Mouse (Mus musculus): ENCODE data around the gene Nkx2-5. TPM values are rescaled to one million over a fixed set of nuclear protein-coding genes. Genes with fewer than 3 reads are reported as not detected.
A peak's percentile ranks its signal among the peaks of the same experiment; 100 is the strongest.

Gene Nkx2-5
- total RNA-seq (2015) (not detected in 2 replicates), total RNA-seq (2017) (not detected in 2 replicates)

DNA sequence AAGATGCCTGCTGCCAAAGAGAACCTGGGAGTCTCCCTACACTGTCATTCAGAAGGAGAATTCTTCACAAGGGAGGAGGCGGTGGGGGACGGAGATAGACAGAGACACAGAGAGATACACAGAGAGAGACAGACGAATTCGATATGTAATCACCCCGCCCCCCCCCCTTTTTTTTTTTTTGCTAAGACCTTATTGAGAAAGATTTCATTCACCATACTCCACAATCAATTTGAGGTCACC, at the start of gene Nkx2-5:
Gene Nkx2-5, minus strand, starts transcription at position 101 of the 240 bp plus-strand sequence.
- ATAC-seq (ENCODE audit: poor library complexity, severe bottlenecking) = no peak

DNA sequence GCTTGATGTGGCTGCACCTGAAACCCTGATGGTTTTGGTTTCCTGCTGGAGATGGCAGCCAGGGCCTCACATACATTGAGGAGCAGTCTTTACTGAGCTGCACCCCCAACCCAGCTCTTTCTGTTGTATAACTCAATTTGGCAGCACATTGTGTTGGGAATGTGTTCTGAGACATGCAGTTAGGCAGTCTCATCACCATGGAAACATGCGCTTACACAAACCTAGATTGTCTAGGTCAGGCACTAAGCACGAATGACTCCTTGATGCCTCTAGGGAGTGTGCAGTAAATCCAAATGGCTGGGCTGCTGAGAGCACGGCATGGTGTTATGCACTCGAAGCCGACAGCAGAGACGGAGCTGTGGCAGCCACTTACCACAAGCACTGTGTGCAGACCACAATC, 49.5 kb upstream of the Nkx2-5 start:
- ATAC-seq (ENCODE audit: poor library complexity, severe bottlenecking) = no peak

DNA sequence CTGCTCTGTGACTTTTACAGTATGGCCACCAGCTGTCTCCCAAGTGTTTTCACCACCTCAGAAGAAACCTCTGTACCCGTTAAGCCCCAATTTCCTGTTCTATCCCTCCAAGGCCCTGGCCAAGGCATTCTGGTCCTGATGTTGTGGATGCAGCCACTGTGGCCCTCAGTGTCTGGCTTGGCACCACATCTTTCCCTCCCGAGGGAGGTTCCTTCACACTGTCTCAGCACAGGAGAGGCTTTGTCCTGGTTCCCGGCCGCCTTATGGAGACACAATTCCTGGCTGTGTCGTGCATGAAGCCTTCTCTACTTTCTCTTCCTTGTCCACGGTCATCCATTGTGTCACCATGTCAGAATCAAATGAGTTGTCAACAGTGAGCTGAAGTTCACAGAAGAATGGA, 48.7 kb upstream of the Nkx2-5 start:
- no peak for ATAC-seq (ENCODE audit: poor library complexity, severe bottlenecking)

- no peak for ATAC-seq (ENCODE audit: poor library complexity, severe bottlenecking)
These were observed 48.0 kb upstream of the Nkx2-5 start for GRCm38 (mm10) chr17:26892635-26893375.

DNA sequence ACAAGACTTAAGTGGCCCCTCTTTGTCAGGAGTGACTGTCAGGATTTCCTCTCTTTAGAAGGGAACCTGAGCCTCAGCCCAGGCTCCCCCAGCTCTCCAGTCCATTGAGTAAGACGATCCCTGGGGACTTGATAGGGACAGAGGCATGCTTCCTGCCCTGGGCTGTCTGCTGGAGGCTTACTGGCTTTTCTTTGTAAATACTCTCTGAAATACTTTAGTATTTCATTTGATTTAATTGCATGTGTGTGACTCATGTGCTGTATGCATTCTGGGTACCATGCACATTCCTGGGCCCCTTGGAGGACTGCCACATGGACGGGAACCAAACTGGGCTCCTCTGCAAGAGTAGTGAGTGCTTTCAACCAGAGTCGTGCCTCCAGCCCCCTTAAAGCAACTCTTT, 43.1 kb upstream of the Nkx2-5 start:
- ATAC-seq (ENCODE audit: poor library complexity, severe bottlenecking) = no peak

DNA sequence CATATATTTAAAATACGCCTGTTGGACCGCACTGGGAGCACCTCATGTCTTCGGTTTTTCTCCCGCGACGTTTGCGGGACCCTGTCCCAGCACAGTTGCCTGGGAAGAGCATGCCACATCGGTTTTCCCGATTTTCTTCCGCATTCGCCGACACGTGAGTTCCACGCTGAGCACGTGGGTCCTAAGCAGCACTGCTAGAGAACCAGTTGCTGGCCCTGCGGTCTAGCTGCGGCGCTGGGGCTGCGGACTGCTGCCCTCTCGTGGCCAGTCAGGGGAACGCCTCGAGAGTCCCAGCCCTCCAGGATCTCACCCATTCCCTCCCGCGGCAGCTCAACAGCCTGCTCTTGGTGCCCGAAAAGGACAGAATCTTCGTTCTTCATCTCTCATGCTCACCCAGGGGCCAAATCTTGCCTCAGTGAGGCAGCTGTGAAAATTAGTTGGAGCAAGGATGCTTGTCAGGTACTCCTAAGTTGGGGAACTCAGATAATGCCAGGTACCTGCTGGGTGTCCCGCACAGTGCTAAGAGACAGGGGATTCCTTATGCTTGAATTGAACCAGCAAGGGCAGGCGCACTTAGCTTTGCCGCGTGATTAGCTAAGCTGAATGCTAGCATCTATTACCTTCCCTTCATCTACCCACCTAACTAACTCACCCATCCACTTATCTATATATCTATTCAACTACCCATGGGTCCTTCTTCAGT, 41.4 kb upstream of the Nkx2-5 start:
- peak; percentile 98 for ATAC-seq (ENCODE audit: poor library complexity, severe bottlenecking)

GRCm38 (mm10) chr17:26884995-26885926, 40.5 kb upstream of the Nkx2-5 start:
- peak; percentile 87 for ATAC-seq (ENCODE audit: poor library complexity, severe bottlenecking)

DNA sequence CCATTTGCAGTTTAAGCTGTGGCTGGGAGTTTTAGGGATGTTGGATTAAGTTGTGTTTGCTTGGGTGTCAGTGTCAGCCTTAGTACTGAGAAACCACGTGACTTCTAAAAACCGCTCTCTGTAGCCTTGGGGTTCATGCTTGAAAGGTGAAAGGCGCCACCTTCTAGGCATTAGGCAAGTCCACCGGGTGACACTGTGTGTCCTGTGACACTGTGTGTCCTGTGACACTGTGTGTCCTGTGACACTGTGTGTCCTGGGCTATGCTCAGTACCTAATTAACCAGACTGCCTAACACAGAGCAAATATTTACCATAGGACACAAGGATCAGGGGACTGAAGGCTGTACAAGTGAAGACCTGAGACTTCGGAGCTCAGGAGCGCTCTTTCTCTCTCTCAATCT, 38.8 kb upstream of the Nkx2-5 start:
- no peak for ATAC-seq (ENCODE audit: poor library complexity, severe bottlenecking)

DNA sequence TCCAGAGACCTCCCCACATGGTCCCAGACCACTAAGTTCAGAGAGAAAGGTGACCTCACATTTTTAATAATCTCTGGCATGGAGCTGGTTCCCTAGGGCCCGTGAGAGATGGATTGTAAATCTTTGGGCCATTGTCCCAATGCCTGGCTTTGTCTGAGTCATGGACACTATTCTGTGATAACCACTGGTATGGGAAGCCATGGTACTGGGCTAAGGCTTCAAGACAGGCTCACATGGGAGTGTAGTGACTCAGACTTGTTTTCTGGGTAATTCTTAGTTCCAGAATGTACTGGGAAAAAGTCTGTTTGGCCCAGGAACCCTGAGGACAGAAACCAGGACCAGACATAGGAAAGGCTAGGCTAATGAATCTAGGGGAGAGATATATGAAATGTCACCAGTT, 37.9 kb upstream of the Nkx2-5 start:
- ATAC-seq (ENCODE audit: poor library complexity, severe bottlenecking) = no peak

DNA sequence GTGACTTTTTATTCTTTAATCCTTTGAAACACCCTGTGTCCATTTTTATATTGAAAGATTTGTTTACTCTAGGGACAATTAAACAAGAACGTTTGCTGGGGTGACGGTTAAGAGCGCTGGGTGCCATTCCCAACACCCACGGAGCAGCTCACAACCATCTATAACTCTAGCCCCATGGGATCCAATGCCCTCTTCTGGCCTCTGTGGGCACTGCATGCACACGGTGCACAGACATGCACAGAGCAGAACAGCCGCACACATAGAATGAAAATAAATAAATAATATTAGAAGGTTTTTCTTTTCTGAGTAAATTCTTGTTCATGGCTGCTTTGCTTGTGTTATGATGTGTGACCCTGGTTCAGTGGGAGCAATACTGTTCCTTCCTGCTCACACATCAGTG, 34.4 kb upstream of the Nkx2-5 start:
- no peak for ATAC-seq (ENCODE audit: poor library complexity, severe bottlenecking)

- no peak for ATAC-seq (ENCODE audit: poor library complexity, severe bottlenecking)
These were observed 33.1 kb upstream of the Nkx2-5 start for GRCm38 (mm10) chr17:26877927-26878326.

GRCm38 (mm10) chr17:26874542-26874941, 29.7 kb upstream of the Nkx2-5 start:
- ATAC-seq (ENCODE audit: poor library complexity, severe bottlenecking) = no peak

DNA sequence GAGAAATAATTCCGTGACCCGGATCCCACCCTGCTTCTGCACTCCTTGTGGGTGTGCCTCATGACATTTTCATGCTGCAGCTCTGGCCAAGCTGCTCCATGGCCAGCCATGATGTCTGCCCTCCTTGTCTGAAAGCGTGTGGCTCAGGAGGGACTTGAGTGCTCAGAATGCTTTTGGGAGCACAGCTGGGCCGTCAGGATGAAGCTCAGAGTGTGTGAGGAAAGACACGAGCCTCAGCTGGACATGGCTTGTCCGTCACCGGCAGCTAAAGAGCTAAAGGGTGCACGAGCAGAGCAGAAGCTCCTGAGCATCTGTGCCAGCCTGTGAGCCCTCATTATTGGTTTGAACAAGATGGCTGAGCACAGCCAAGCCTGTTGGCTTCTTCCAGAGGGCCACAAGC, 28.7 kb upstream of the Nkx2-5 start:
- ATAC-seq (ENCODE audit: poor library complexity, severe bottlenecking) = no peak

DNA sequence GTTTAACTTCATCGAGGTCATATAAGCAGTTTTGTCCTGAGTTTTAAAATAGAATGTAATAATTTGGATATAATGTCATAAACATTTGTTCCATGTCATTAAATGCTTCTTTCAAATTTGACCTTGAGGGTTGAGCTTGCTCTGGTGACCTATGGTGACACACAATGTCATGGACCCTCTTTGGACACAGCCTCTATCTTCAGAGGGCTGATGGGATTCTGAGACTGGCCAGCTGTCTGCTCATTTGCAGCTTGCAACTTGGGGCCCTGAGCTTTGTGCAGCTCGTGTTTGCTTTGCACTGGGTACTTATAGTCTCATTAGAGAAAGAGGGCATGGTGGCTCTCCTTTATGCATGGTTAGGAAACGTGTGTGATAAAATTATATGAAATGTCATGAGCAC, 28.1 kb upstream of the Nkx2-5 start:
- ATAC-seq (ENCODE audit: poor library complexity, severe bottlenecking) = no peak

DNA sequence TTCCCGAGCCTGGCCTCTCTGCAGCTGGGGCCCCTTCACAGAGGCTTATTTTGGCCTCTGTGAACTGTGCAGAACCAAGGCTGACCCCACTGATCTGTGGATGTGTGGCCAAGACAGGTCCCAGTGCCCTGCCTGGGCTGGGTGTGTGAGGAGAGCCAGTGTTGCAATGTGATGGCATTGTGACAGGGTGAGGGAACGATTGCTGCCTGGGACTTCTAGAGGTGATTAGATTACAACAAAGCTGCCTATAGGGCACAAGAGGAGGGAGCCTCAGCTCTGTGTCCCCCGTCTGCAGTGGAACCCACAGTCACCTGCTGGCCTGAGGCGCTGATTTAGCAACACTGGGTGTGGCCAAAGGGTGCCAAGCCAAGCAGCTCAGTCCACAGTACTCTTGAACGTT, 23.9 kb upstream of the Nkx2-5 start:
- no peak for ATAC-seq (ENCODE audit: poor library complexity, severe bottlenecking)

DNA sequence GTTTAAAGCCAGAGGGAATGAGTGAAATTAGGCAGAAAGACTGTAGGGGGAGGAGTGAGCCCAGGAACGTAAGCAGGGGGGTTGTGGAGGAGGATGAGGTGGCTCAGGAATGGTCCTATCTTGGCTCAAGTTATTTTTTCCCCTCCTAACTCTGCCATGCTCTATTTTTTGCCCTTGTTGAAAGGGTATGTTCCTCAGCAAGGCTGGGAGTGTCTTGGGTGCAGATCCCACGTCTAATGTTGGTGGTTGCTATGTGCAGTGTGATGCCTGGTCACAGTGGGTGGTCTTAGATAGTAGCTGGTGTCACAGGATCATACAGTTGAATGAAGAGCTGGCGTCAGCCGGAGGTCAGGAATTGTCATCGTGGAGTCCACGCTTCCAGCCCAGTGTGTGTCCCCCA, 20.3 kb upstream of the Nkx2-5 start:
- no peak for ATAC-seq (ENCODE audit: poor library complexity, severe bottlenecking)

DNA sequence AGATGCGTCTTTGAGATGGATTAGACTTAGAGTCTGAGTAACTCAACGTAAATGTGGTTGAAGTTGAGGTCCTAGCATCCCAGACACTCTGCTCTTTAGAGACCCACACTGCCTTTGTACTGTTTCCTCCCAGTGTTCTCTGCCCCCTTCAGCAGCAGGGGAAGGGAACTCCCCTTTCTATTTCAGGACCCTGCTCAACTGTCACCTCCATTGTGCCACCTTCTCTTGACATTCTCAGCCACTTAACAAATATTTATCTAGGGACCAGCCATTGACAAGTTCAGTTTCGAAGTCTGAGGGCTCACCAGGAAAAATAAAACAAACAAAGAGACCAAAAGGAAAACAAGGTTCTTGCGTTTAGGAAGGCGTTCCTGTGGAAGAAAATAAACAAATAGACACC, 19.5 kb upstream of the Nkx2-5 start:
- no peak for ATAC-seq (ENCODE audit: poor library complexity, severe bottlenecking)

- no peak for ATAC-seq (ENCODE audit: poor library complexity, severe bottlenecking)
These were observed 17.0 kb upstream of the Nkx2-5 start for GRCm38 (mm10) chr17:26861793-26862192.

GRCm38 (mm10) chr17:26861383-26861782, 16.6 kb upstream of the Nkx2-5 start:
- ATAC-seq (ENCODE audit: poor library complexity, severe bottlenecking) = no peak

GRCm38 (mm10) chr17:26860906-26861305, 16.1 kb upstream of the Nkx2-5 start:
- no peak for ATAC-seq (ENCODE audit: poor library complexity, severe bottlenecking)

GRCm38 (mm10) chr17:26852262-26852661, 7.5 kb upstream of the Nkx2-5 start:
- no peak for ATAC-seq (ENCODE audit: poor library complexity, severe bottlenecking)

GRCm38 (mm10) chr17:26851136-26851460, 6.3 kb upstream of the Nkx2-5 start:
- no peak for ATAC-seq (ENCODE audit: poor library complexity, severe bottlenecking)
